Mouse (Mus musculus): ENCODE measurements around the gene Zdhhc16. TPM values are rescaled to one million over a fixed set of nuclear protein-coding genes. Genes with fewer than 3 reads are reported as not detected.
A peak's percentile ranks its signal among the peaks of the same experiment; 100 is the strongest.

Zdhhc16 gene
- polyA plus RNA-seq, 1 experiment from 2014 or later: 87.9 TPM

DNA sequence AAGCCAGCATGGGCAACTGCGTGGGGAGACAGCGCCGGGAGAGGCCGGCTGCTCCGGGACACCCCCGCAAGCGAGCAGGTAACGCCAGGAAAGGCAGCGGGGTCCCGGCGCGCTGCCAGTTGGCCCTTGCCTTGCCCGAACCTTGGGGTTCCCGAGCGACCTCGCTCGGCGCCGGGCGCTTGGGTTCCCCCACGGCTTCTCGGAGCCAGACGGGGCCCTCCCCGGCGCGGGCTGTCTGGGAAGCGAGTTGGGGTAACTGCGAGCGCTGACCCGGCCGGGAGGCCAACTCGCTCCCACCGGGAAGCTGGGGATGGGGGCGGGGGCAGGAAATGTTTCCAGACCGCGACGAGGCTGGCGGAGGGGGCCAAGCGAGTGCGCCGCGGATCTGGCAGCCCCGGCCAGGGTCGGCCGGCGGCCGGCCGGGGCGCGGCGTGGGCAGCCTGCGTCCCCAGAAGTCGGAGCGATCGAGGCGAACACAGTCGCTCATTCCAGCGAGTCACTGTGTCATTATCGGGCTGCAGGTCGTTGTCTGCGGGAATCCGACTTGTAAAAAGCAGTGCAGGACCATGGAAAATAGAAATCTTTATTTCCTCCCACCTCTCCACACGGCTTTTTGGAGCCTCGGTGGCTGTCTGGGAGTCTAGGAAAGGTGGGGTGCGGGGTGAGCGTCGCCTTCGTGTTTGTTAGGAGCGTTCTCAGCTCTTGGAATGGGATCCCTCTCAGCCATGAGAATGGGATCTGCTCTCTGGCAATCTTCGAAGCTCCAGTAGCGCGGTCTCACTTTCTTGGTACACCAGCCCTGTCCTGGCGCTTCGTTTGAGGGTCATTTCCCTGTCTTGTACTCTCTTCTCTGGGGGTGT is 48.9 kb downstream of the Zdhhc16 start:
- POLR2A ChIA-PET: interaction anchor here (0.8 to 3.1 kb wide), 4 partner anchors 16 to 44 kb away, joined by 3 to 15 read pairs (median 5); no protein-coding TSS in a partner anchor
- in situ Hi-C loops (cut with MboI; ENCODE audit: low pct_unique_long_range_greater_than_20kb): no loop called here
- peak; percentile 2 for ATAC-seq

GRCm38 (mm10) chr19:41982791-41983150 is 49.5 kb downstream of the Zdhhc16 start:
- CTCF ChIA-PET: interaction anchor here (1.0 to 3.5 kb wide), 7 partner anchors 9 to 85 kb away, joined by 3 to 25 read pairs (median 6); partner anchors contain the start of gene Ankrd2
- TF ChIP-seq CTCF (IDR thresholded peaks at IDR 0.05): no peak
- DNase-seq (ENCODE audit: low read depth, low spot score) (no peak), ATAC-seq (no peak)
- POLR2A ChIA-PET: interaction anchor here (0.8 to 3.1 kb wide), 4 partner anchors 16 to 44 kb away, joined by 3 to 15 read pairs (median 8); no protein-coding TSS in a partner anchor
- H3K27me3 ChIP-seq: no peaks in the 10 kb centered on the region
- in situ Hi-C loops (cut with MboI; ENCODE audit: low pct_unique_long_range_greater_than_20kb): no loop called here

More for the DNA sequence above, 48.9 kb downstream of the Zdhhc16 start:
- TF ChIP-seq CTCF (IDR thresholded peaks at IDR 0.05): no peak
- DNase-seq (ENCODE audit: low read depth, low spot score): no peak
- no peaks in the 10 kb centered on the region for H3K27me3 ChIP-seq
- CTCF ChIA-PET: interaction anchor here (0.7 to 3.5 kb wide), 8 partner anchors 8 to 84 kb away, joined by 3 to 25 read pairs (median 6); partner anchors contain the start of gene Ankrd2

- in situ Hi-C loops (cut with MboI; ENCODE audit: low pct_unique_long_range_greater_than_20kb): loop anchor here (5.0 kb wide), 1 partner anchor 41 kb away; no protein-coding TSS in a partner anchor
- ATAC-seq (no peak), DNase-seq (ENCODE audit: low read depth, low spot score) (no peak)
- no peak for TF ChIP-seq CTCF (IDR thresholded peaks at IDR 0.05)
- CTCF ChIA-PET: no interaction called here
- POLR2A ChIA-PET: no interaction called here
- no peaks in the 10 kb centered on the region for H3K27me3 ChIP-seq
Observed at GRCm38 (mm10) chr19:41985994-41986393, 52.7 kb downstream of the Zdhhc16 start.

- in situ Hi-C loops (cut with MboI; ENCODE audit: low pct_unique_long_range_greater_than_20kb): loop anchor here (5.0 kb wide), 1 partner anchor 40 kb away; no protein-coding TSS in a partner anchor
- TF ChIP-seq CTCF (IDR thresholded peaks at IDR 0.05): no peak
- ChIA-PET POLR2A (no interaction called here), CTCF (interaction anchor here (3.5 to 4.9 kb wide), 2 partner anchors 28 to 39 kb away, joined by 13 to 19 read pairs; no protein-coding TSS in a partner anchor)
- no peak for DNase-seq (ENCODE audit: low read depth, low spot score)
- no peaks in the 10 kb centered on the region for H3K27me3 ChIP-seq
- ATAC-seq: peak; percentile 38
Observed at GRCm38 (mm10) chr19:41987206-41987605, 53.9 kb downstream of the Zdhhc16 start.

GRCm38 (mm10) chr19:41989810-41990209 is 56.5 kb downstream of the Zdhhc16 start:
- no peaks in the 10 kb centered on the region for H3K27me3 ChIP-seq
- ATAC-seq: no peak
- POLR2A ChIA-PET: interaction anchor here (0.7 to 1.2 kb wide), 2 partner anchors 9 to 10 kb away, joined by 3 read pairs; no protein-coding TSS in a partner anchor
- no peak for DNase-seq (ENCODE audit: low read depth, low spot score)
- CTCF ChIA-PET: interaction anchor here (0.7 to 4.9 kb wide), 5 partner anchors 26 to 177 kb away, joined by 3 to 19 read pairs (median 6); no protein-coding TSS in a partner anchor
- TF ChIP-seq CTCF (IDR thresholded peaks at IDR 0.05): no peak
- in situ Hi-C loops (cut with MboI; ENCODE audit: low pct_unique_long_range_greater_than_20kb): loop anchor here (5.0 kb wide), 1 partner anchor 37 kb away; no protein-coding TSS in a partner anchor

- POLR2A ChIA-PET: no interaction called here
- no peak for ATAC-seq
- in situ Hi-C loops (cut with MboI; ENCODE audit: low pct_unique_long_range_greater_than_20kb): no loop called here
Observed at GRCm38 (mm10) chr19:41991926-41992477, 58.7 kb downstream of the Zdhhc16 start.

GRCm38 (mm10) chr19:41992971-41993370 is 59.7 kb downstream of the Zdhhc16 start:
- ChIA-PET CTCF (interaction anchor here (1.0 to 3.2 kb wide), 6 partner anchors 10 to 42 kb away, joined by 3 to 9 read pairs (median 7); partner anchors contain the start of gene Ankrd2), POLR2A (interaction anchor here (1.1 to 1.7 kb wide), 2 partner anchors 13 to 136 kb away, joined by 3 to 5 read pairs; partner anchors contain the start of gene Avpi1)
- DNase-seq (ENCODE audit: low read depth, low spot score): no peak
- TF ChIP-seq CTCF (IDR thresholded peaks at IDR 0.05): no peak
- no peaks in the 10 kb centered on the region for H3K27me3 ChIP-seq
- in situ Hi-C loops (cut with MboI; ENCODE audit: low pct_unique_long_range_greater_than_20kb): no loop called here
- ATAC-seq: no peak

More at GRCm38 (mm10) chr19:41991926-41992477, 58.7 kb downstream of the Zdhhc16 start:
- CTCF ChIA-PET: interaction anchor here (1.5 to 3.2 kb wide), 3 partner anchors 16 to 43 kb away, joined by 4 to 9 read pairs (median 9); partner anchors contain the start of gene Ankrd2
- no peak for DNase-seq (ENCODE audit: low read depth, low spot score)
- no peak for TF ChIP-seq CTCF (IDR thresholded peaks at IDR 0.05)
- no peaks in the 10 kb centered on the region for H3K27me3 ChIP-seq

DNA sequence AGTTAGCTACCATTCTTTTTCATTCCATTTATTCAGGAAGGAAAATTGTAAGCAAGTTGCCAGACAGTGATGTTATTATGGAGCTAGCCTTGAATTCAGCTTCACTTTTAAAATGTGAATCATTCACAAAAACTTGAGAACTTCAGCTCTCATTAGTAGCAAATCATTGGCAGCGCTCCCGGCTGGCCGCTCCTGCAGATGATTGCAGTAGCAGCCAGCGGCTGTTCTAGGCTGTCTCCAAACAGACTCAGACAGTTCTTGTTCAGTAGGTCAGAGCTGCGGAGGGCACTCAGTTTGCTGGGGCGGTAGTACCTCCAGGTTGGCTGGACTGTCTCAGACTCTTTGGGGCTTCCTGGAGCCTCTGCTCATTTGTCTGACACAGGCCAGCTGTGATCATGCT is 60.2 kb downstream of the Zdhhc16 start:
- ATAC-seq: peak; percentile 78
- CTCF ChIA-PET: interaction anchor here (1.0 to 3.2 kb wide), 8 partner anchors 11 to 86 kb away, joined by 3 to 9 read pairs (median 6); partner anchors contain the start of gene Ankrd2
- in situ Hi-C loops (cut with MboI; ENCODE audit: low pct_unique_long_range_greater_than_20kb): no loop called here
- TF ChIP-seq CTCF (IDR thresholded peaks at IDR 0.05): no peak
- POLR2A ChIA-PET: interaction anchor here (1.1 to 1.7 kb wide), 2 partner anchors 13 to 136 kb away, joined by 3 to 5 read pairs; partner anchors contain the start of gene Avpi1
- DNase-seq (ENCODE audit: low read depth, low spot score): peak; percentile 92
- no peaks in the 10 kb centered on the region for H3K27me3 ChIP-seq

Other genes with a start within 250 kb of the Zdhhc16 start
- 0.08 TPM for gene Slit1, start 189.8 kb upstream of the Zdhhc16 start, polyA plus RNA-seq (2021)
- gene Arhgap19, start 131.4 kb upstream of the Zdhhc16 start, polyA plus RNA-seq (2021): 13.6 TPM
- 3.9 TPM for gene Frat1, start 103.5 kb upstream of the Zdhhc16 start, polyA plus RNA-seq (2021)
- gene Frat2, start 85.3 kb upstream of the Zdhhc16 start, polyA plus RNA-seq (2021): 17.1 TPM
- gene Rrp12, start 37.3 kb upstream of the Zdhhc16 start, polyA plus RNA-seq (2021): 17.9 TPM
- gene Pgam1, start 21.6 kb upstream of the Zdhhc16 start, polyA plus RNA-seq (2021): 883 TPM
- 47.2 TPM for gene Exosc1, start 57 bp upstream of the Zdhhc16 start, polyA plus RNA-seq (2021)
- gene Mms19, start 47.7 kb downstream of the Zdhhc16 start, polyA plus RNA-seq (2021): 56.8 TPM
- 45.0 TPM for gene Ubtd1, start 48.3 kb downstream of the Zdhhc16 start, polyA plus RNA-seq (2021)
- 0.83 TPM for gene Ankrd2, start 102.5 kb downstream of the Zdhhc16 start, polyA plus RNA-seq (2021)
- gene Hoga1, start 112.1 kb downstream of the Zdhhc16 start, polyA plus RNA-seq (2021): 51.2 TPM
- gene 4933411K16Rik, start 118.8 kb downstream of the Zdhhc16 start, polyA plus RNA-seq (2021): 2.7 TPM
- 38.1 TPM for gene Morn4, start 152.9 kb downstream of the Zdhhc16 start, polyA plus RNA-seq (2021)
- 47.6 TPM for gene Pi4k2a, start 157.0 kb downstream of the Zdhhc16 start, polyA plus RNA-seq (2021)
- 34.6 TPM for gene Avpi1, start 195.6 kb downstream of the Zdhhc16 start, polyA plus RNA-seq (2021)
- gene Marveld1, start 213.9 kb downstream of the Zdhhc16 start, polyA plus RNA-seq (2021): 34.3 TPM
- 59.5 TPM for gene Zfyve27, start 230.5 kb downstream of the Zdhhc16 start, polyA plus RNA-seq (2021)

All from Patski (cell line).